Mouse (Mus musculus) ES-E14 (cell line): Measurements from ENCODE around the gene 2610028H24Rik. TPM values are rescaled to one million over a fixed set of nuclear protein-coding genes. Genes with fewer than 3 reads are reported as not detected.
A peak's percentile ranks its signal among the peaks of the same experiment; 100 is the strongest.

ENCODE experiments used
- DNase-seq: peaks from one replicate; pipeline ENCODE4 v3.0.0-alpha.2; 2013; ENCODE audit warnings: low read depth, low spot score
- H3K27ac ChIP-seq: 2 replicates; pipeline ENCODE4 v1.5.1; 2012; ENCODE audit warnings: low read depth, mild to moderate bottlenecking, low read length, moderate library complexity, mixed read lengths; ENCODE audit not compliant: poor library complexity, insufficient read depth, severe bottlenecking
- H3K36me3 ChIP-seq: 2 replicates; pipeline ENCODE4 v1.6.1; 2012; ENCODE audit warnings: mild to moderate bottlenecking, low read length, moderate library complexity, mixed read lengths; ENCODE audit not compliant: control insufficient read depth, poor library complexity, insufficient read depth, severe bottlenecking
- H3K4me1 ChIP-seq, 2 experiments: fragments of 150-350 bp in 1 of 2; sonication (generic) in 1 of 2; 2 replicates each; pipeline ENCODE4 v1.6.1; 2012; ENCODE audit warnings: low read length in 2 of 2, mild to moderate bottlenecking in 1 of 2, mixed read lengths in 1 of 2; ENCODE audit not compliant: control insufficient read depth in 2 of 2, insufficient read depth in 2 of 2, poor library complexity in 1 of 2
- H3K4me3 ChIP-seq, 2 experiments: fragments of 150-350 bp in 1 of 2; sonication (generic) in 1 of 2; 2 replicates each; pipeline ENCODE4 v1.5.1; 2012; ENCODE audit warnings: low read length in 2 of 2, low read depth in 1 of 2, mild to moderate bottlenecking in 1 of 2, mixed read lengths in 1 of 2; ENCODE audit not compliant: insufficient read depth in 1 of 2, poor library complexity in 1 of 2, severe bottlenecking in 1 of 2
- H3K9ac ChIP-seq: 2 replicates; pipeline ENCODE4 v1.6.1; 2012; ENCODE audit warnings: low read depth, mild to moderate bottlenecking, low read length, mixed read lengths; ENCODE audit not compliant: poor library complexity, insufficient read depth, severe bottlenecking
- H3K9me3 ChIP-seq: fragments of 150-350 bp; sonication (generic); 2 replicates; pipeline ENCODE4 v1.6.1; 2012; ENCODE audit warnings: low read depth, mild to moderate bottlenecking, low read length; ENCODE audit not compliant: control insufficient read depth, insufficient read depth
- CHD2 ChIP-seq: IDR thresholded peaks from 2 replicates; pipeline ENCODE4 v1.6.1; 2014; ENCODE audit warnings: mild to moderate bottlenecking, low read depth, low read length, inconsistent platforms
- HCFC1 ChIP-seq: IDR thresholded peaks from 2 replicates; pipeline ENCODE4 v1.6.1; 2012; ENCODE audit warnings: low read length, inconsistent platforms, borderline replicate concordance; ENCODE audit not compliant: insufficient read depth
- MAFK ChIP-seq: IDR thresholded peaks from 2 replicates; pipeline ENCODE4 v1.6.1; 2014; ENCODE audit warnings: mild to moderate bottlenecking, low read depth, low read length, inconsistent platforms; ENCODE audit not compliant: insufficient read depth
- ZC3H11A ChIP-seq: IDR thresholded peaks from 2 replicates; pipeline ENCODE4 v1.6.1; 2012; ENCODE audit warnings: low read depth, mild to moderate bottlenecking, inconsistent platforms, low read length, borderline replicate concordance
- ZNF384 ChIP-seq: IDR thresholded peaks from 2 replicates; pipeline ENCODE4 v1.6.1; 2012; ENCODE audit warnings: low read depth, low read length, inconsistent platforms
- in situ Hi-C, 2 experiments: fragments of 600-800 bp; cut with MboI; formaldehyde crosslinking; loops; one replicate each; pipeline ENCODE4 v1.15.1; 2025; ENCODE audit warnings: low sequenced_read_pairs in 2 of 2, inconsistent platforms in 1 of 2; ENCODE audit not compliant: unreplicated experiment in 2 of 2
- total RNA-seq: library from RNA; depleted of rRNA; stranded (reverse); fragments of 300-350 nt; gene quantifications from 2 replicates; pipeline ENCODE4 v1.2.3, GENCODE M21; 2012

2610028H24Rik gene
- total RNA-seq, 1 experiment, result 0.36 TPM

DNA sequence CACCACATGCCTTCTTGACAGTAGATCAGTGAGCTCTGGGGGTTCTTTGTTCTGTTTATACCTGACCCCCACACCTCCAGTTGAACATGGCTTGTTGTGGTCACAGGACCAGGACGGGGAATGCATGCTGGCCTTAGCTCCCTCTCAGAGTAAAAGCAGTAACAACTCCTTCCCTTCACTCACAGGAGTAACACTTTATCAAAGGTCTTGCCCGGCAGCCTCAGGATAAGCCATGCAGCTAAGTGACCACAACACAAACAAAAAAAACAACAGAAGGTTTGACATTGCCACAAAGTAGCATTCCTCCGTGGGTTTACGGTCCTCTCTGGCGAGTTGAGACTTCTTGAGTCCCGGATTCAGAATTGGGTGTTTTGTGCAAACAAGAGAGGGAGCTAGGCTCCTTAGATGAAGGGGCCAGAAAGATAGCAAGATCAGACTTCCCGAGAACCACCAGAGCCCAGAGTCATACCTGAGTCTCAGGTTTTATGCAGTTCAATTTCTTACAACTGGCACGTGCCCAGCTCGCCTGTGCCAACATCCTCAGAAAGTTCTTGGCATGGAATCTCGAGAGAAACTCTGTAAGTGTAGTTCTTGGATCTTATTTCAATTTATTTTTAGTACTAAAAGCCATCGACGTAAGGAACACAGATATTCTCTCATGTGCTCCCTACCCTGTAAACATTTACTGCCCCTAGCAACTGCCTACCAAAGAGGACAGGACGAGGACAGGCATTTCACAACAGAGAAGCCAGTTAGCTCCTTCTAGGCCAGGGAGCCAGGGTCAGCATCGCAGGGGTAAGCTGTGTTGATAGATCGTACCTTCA, 1.3 kb upstream of the 2610028H24Rik start:
- Histone ChIP-seq H3K4me1 (peaks cover 0 to 3% of the 10 kb centered on the region in 2 experiments; a peak in 2 of 4 replicates), H3K9me3 (no peaks in the 10 kb centered on the region), H3K27ac (no peak overlapping the region), H3K9ac (no peak overlapping the region), H3K4me3 (no peak overlapping the region), H3K36me3 (no peaks in the 10 kb centered on the region)
- in situ Hi-C loops, result no loop called here
- no peak for TF ChIP-seq ZNF384
- no peak for TF ChIP-seq MAFK
- no peak for TF ChIP-seq ZC3H11A
- TF ChIP-seq HCFC1, result no peak
- TF ChIP-seq CHD2, result no peak
- no peak for DNase-seq

- in situ Hi-C loops, result no loop called here
- Histone ChIP-seq H3K9ac (no peak overlapping the region), H3K27ac (no peak overlapping the region), H3K4me1 (no peaks in the 10 kb centered on the region; a peak in 1 of 4 replicates), H3K9me3 (no peaks in the 10 kb centered on the region), H3K36me3 (no peaks in the 10 kb centered on the region), H3K4me3 (no peak overlapping the region)
- peak; percentile 38 for DNase-seq
- TF ChIP-seq ZNF384 (no peak), ZC3H11A (no peak), CHD2 (no peak), HCFC1 (no peak), MAFK (no peak)
Measured at GRCm38 (mm10) chr10:76455289-76455688, 6.4 kb downstream of the 2610028H24Rik start.

DNA sequence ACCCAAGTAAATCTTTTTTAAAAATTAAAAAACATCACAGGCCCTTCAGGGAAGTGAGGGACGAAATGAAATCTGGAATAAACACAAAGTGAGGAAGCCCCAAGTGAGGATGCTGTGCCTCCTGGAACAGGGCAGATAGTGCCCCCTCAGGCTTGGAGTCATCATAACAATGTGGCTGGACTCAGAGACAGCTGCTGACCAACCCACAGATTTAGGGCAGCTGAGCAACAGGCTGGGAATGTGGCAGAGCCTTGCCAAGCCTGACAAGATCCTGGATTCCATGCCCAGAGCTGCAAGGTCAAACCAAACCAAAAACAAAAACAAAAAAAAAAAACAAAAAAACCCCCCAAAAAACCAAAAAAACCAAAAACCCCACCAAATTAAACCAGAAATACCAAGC, 12.4 kb downstream of the 2610028H24Rik start:
- Histone ChIP-seq H3K9me3 (no peaks in the 10 kb centered on the region), H3K4me1 (no peaks in the 10 kb centered on the region), H3K36me3 (no peaks in the 10 kb centered on the region), H3K9ac (no peak overlapping the region), H3K27ac (no peak overlapping the region), H3K4me3 (no peak overlapping the region)
- no peak for TF ChIP-seq MAFK
- no peak for TF ChIP-seq HCFC1
- no peak for TF ChIP-seq ZNF384
- no peak for TF ChIP-seq CHD2
- no peak for TF ChIP-seq ZC3H11A
- in situ Hi-C loops, result no loop called here
- no peak for DNase-seq

- H3K9me3 ChIP-seq, result no peaks in the 10 kb centered on the region
- H3K4me1 ChIP-seq, result no peaks in the 10 kb centered on the region
- peak overlapping the region in 1 of 2 experiments; percentile 53; a peak in 2 of 4 replicates for H3K4me3 ChIP-seq
- no peak for DNase-seq
- in situ Hi-C loops, result no loop called here
- no peaks in the 10 kb centered on the region for H3K36me3 ChIP-seq
- no peak overlapping the region for H3K9ac ChIP-seq
- no peak overlapping the region for H3K27ac ChIP-seq
- no peak for TF ChIP-seq ZNF384
- no peak for TF ChIP-seq MAFK
- no peak for TF ChIP-seq CHD2
- TF ChIP-seq HCFC1, result no peak
Measured at GRCm38 (mm10) chr10:76462312-76462711, 13.4 kb downstream of the 2610028H24Rik start.
